18 mouse cellular contexts compared by ENCODE assay signal in genomic region chr9:99425262-99425661, GRCm38 (mm10). TPM values are rescaled to one million over a fixed set of nuclear protein-coding genes. Genes with fewer than 3 reads are reported as not detected.
DNase-seq lines count a peak whose midpoint lies in the region; ATAC-seq and TF ChIP-seq lines count a peak whose summit lies in the region.
"Had no signal": no experiment of that assay in that cellular context is flagged by ENCODE, and none has a peak within 500 bp of the region (broad histone marks: within the 10 kb centered on the region; RNA-seq: fewer than 3 reads in every experiment).

No protein-coding gene starts in this region.

- no peak overlapping the region for H3K4me3 ChIP-seq in hindbrain, embryonic 12.5 days
- no peak overlapping the region for H3K4me3 ChIP-seq in hindbrain, embryonic 11.5 days (ENCODE audit: low read depth, low read length)
- no peak overlapping the region for H3K4me3 ChIP-seq in ES-Bruce4 (ENCODE audit: low read depth, low read length)
- H3K4me3 ChIP-seq in limb, embryonic 15.5 days, result no peak overlapping the region
- H3K4me3 ChIP-seq: forebrain, embryonic 10.5 days; heart, embryonic 15.5 days; hindbrain, embryonic 15.5 days had no signal

- H3K4me2 ChIP-seq in hindbrain, embryonic 12.5 days (replicated peaks), result no peak overlapping the region
- no peak overlapping the region for H3K4me2 ChIP-seq in hindbrain, embryonic 11.5 days (replicated peaks; ENCODE audit: low read depth, low read length)
- H3K4me2 ChIP-seq in limb, embryonic 15.5 days, result no peak overlapping the region
- H3K4me2 ChIP-seq: heart, embryonic 15.5 days; hindbrain, embryonic 15.5 days; midbrain, embryonic 11.5 days had no signal

- 66% methylated on average over 9 of the region's 9 CpGs for WGBS in hindbrain, embryonic 12.5 days
- 74% methylated on average over 9 of the region's 9 CpGs for WGBS in hindbrain, embryonic 11.5 days
- 53% methylated on average over 9 of the region's 9 CpGs for WGBS in limb, embryonic 15.5 days

- DNase-seq in hindbrain, embryonic 11.5 days (ENCODE audit: low spot score), result no peak
- DNase-seq in kidney, postnatal 4 days, result peak; percentile 16 to 22
- no peak for DNase-seq in kidney, postnatal 25 days
- no peak for DNase-seq in testis, postnatal 14 days (ENCODE audit: low spot score)
- DNase-seq: B cell, adult 2 months; cerebellum, adult 2 months; lung, postnatal 14 days; thymus, postnatal 25 days had no signal

- no peak for TF ChIP-seq EP300 in ES-Bruce4 (IDR thresholded peaks at IDR 0.05; ENCODE audit: insufficient read depth, low read depth, low read length)

- no peak overlapping the region for H3K27ac ChIP-seq in hindbrain, embryonic 12.5 days
- no peak overlapping the region for H3K27ac ChIP-seq in hindbrain, embryonic 11.5 days (ENCODE audit: low read depth, low read length)
- H3K27ac ChIP-seq in ES-Bruce4 (ENCODE audit: insufficient read depth, low read length), result peak overlapping the region; percentile 57
- 0 out of 2 replicates have a peak overlapping the region, but pooled peaks have one; percentile 34 for H3K27ac ChIP-seq in limb, embryonic 15.5 days
- H3K27ac ChIP-seq: heart, embryonic 15.5 days; hindbrain, embryonic 15.5 days had no signal

- peak; percentile 22; the same call in 1 of the 2 replicates for ATAC-seq in hindbrain, embryonic 12.5 days (ENCODE audit: low FRiP score)
- ATAC-seq in hindbrain, embryonic 11.5 days (ENCODE audit: low FRiP score), result no peak
- ATAC-seq in limb, embryonic 15.5 days (ENCODE audit: insufficient number of reproducible peaks, low FRiP score, low TSS enrichment, low read depth), result no peak

- TF ChIP-seq POLR2A in ES-Bruce4 (IDR thresholded peaks at IDR 0.05; ENCODE audit: insufficient read depth, low read length), result no peak

- H3K9me3 ChIP-seq in hindbrain, embryonic 12.5 days (replicated peaks), result no peaks in the 10 kb centered on the region
- no peaks in the 10 kb centered on the region for H3K9me3 ChIP-seq in hindbrain, embryonic 11.5 days (ENCODE audit: control insufficient read depth, low read length)
- H3K9me3 ChIP-seq in ES-Bruce4 (replicated peaks; ENCODE audit: control insufficient read depth, insufficient read depth, low read length, poor library complexity, severe bottlenecking), result no peaks in the 10 kb centered on the region
- H3K9me3 ChIP-seq in limb, embryonic 15.5 days, result no peaks in the 10 kb centered on the region
- H3K9me3 ChIP-seq: forebrain, embryonic 10.5 days; G1E; heart, embryonic 15.5 days; hindbrain, embryonic 15.5 days had no signal

- peaks cover 32% of the 10 kb centered on the region for H3K4me1 ChIP-seq in hindbrain, embryonic 12.5 days
- no peaks in the 10 kb centered on the region for H3K4me1 ChIP-seq in hindbrain, embryonic 11.5 days (replicated peaks; ENCODE audit: control insufficient read depth, insufficient read depth, low read length)
- peaks cover 6% of the 10 kb centered on the region for H3K4me1 ChIP-seq in ES-Bruce4 (ENCODE audit: control insufficient read depth, insufficient read depth, low read length)
- H3K4me1 ChIP-seq in limb, embryonic 15.5 days, result peaks cover 39% of the 10 kb centered on the region

- TF ChIP-seq CTCF in ES-Bruce4 (IDR thresholded peaks at IDR 0.05; ENCODE audit: low read depth, low read length), result no peak

- H3K36me3 ChIP-seq in hindbrain, embryonic 12.5 days, result no peaks in the 10 kb centered on the region
- no peaks in the 10 kb centered on the region for H3K36me3 ChIP-seq in hindbrain, embryonic 11.5 days (ENCODE audit: control insufficient read depth, insufficient read depth, low read length)
- no peaks in the 10 kb centered on the region for H3K36me3 ChIP-seq in ES-Bruce4 (ENCODE audit: control insufficient read depth, insufficient read depth, low read length, poor library complexity, severe bottlenecking)
- no peaks in the 10 kb centered on the region for H3K36me3 ChIP-seq in limb, embryonic 15.5 days
- H3K36me3 ChIP-seq: forebrain, embryonic 10.5 days; G1E; heart, embryonic 15.5 days; hindbrain, embryonic 15.5 days had no signal

- no peak overlapping the region for H3K9ac ChIP-seq in hindbrain, embryonic 12.5 days
- H3K9ac ChIP-seq in hindbrain, embryonic 11.5 days (ENCODE audit: low read depth, low read length), result no peak overlapping the region
- H3K9ac ChIP-seq in ES-Bruce4 (ENCODE audit: low read depth, poor library complexity, severe bottlenecking), result peak overlapping the region; percentile 34
- H3K9ac ChIP-seq in limb, embryonic 15.5 days, result no peak overlapping the region
- H3K9ac ChIP-seq: heart, embryonic 15.5 days; hindbrain, embryonic 15.5 days had no signal

- H3K27me3 ChIP-seq in hindbrain, embryonic 12.5 days, result no peaks in the 10 kb centered on the region
- no peaks in the 10 kb centered on the region for H3K27me3 ChIP-seq in hindbrain, embryonic 11.5 days (ENCODE audit: control insufficient read depth, insufficient read depth, low read length)
- H3K27me3 ChIP-seq in ES-Bruce4 (ENCODE audit: control insufficient read depth, insufficient read depth, low read length, poor library complexity, severe bottlenecking), result no peaks in the 10 kb centered on the region
- no peaks in the 10 kb centered on the region for H3K27me3 ChIP-seq in limb, embryonic 15.5 days
- H3K27me3 ChIP-seq: heart, embryonic 15.5 days; hindbrain, embryonic 15.5 days had no signal

RNA-seq across cellular contexts. Expression of gene Mras, which starts 11.9 kb away (rescaled TPM):
- polyA plus RNA-seq in hindbrain, embryonic 12.5 days (2016; fragmentation: Nextera tagmentation; extraction: Ambion mirVana), result 28.1 and 36.2 TPM in 2 replicates
- 20.7 and 22.9 TPM in 2 replicates for polyA plus RNA-seq in hindbrain, embryonic 11.5 days (2014; fragmentation: Nextera tagmentation; extraction: Ambion mirVana)
- polyA plus RNA-seq in ES-Bruce4 (2011; ENCODE audit: insufficient read depth, insufficient read length, low read depth, missing spikeins), result 6.0 and 7.9 TPM in 2 replicates
- polyA plus RNA-seq in limb, embryonic 15.5 days (2015; fragmentation: Nextera tagmentation; extraction: Ambion mirVana), result 25.3 and 27.7 TPM in 2 replicates

RNA-seq across cellular contexts. Expression of gene Nme9, which starts 26.0 kb away (rescaled TPM):
- 0.83 and 1.4 TPM in 2 replicates for polyA plus RNA-seq in hindbrain, embryonic 12.5 days (2016; fragmentation: Nextera tagmentation; extraction: Ambion mirVana)
- 0.90 and 1.4 TPM in 2 replicates for polyA plus RNA-seq in hindbrain, embryonic 11.5 days (2014; fragmentation: Nextera tagmentation; extraction: Ambion mirVana)
- polyA plus RNA-seq in ES-Bruce4 (2011; ENCODE audit: insufficient read depth, insufficient read length, low read depth, missing spikeins), result not detected in 2 replicates
- not detected in 2 replicates for polyA plus RNA-seq in limb, embryonic 15.5 days (2015; fragmentation: Nextera tagmentation; extraction: Ambion mirVana)
- polyA plus RNA-seq: forebrain, embryonic 10.5 days; frontal cortex, adult 2 months; G1E; liver, adult 2 months; midbrain, embryonic 11.5 days had no signal

Comparison
In these comparisons a context has a peak if more than half of its experiments do, and no peak if none do; other contexts are left out.
1. DNase-seq: peak in kidney, postnatal 4 days (2 of 2); none in hindbrain, embryonic 11.5 days (single experiment), kidney, postnatal 25 days (0 of 2) and testis, postnatal 14 days (single experiment).
2. H3K27ac ChIP-seq: peak in ES-Bruce4 (single experiment) and limb, embryonic 15.5 days (single experiment); none in hindbrain, embryonic 12.5 days (single experiment) and hindbrain, embryonic 11.5 days (single experiment).